Mouse (Mus musculus) embryo, embryonic 10 days (tissue): ENCODE results near the gene Prr13.

Experiments used
- DNase-seq: peaks from one replicate; pipeline ENCODE4 v3.0.0-alpha.2; 2015; ENCODE audit warnings: low spot score

Prr13 gene

GRCm38 (mm10) chr15:102458904-102459317 is at the start of gene Prr13:
Prr13 (plus strand) TSS chr15:102459028.
- DNase-seq, result peak; percentile 97

DNA sequence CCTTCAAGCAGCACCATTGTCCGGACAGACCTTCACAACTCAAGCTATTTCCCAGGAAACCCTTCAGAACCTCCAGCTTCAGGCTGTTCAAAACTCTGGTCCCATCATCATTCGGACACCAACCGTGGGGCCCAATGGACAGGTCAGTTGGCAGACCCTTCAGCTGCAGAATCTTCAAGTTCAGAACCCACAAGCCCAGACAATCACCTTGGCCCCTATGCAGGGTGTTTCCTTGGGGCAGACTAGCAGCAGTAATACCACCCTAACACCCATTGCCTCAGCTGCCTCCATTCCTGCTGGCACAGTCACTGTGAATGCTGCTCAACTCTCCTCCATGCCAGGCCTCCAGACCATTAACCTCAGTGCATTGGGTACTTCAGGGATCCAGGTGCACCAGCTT is 49.5 kb upstream of the Prr13 start:
- DNase-seq, result no peak

- DNase-seq, result no peak
Observed at GRCm38 (mm10) chr15:102411077-102411476, 47.8 kb upstream of the Prr13 start.

DNA sequence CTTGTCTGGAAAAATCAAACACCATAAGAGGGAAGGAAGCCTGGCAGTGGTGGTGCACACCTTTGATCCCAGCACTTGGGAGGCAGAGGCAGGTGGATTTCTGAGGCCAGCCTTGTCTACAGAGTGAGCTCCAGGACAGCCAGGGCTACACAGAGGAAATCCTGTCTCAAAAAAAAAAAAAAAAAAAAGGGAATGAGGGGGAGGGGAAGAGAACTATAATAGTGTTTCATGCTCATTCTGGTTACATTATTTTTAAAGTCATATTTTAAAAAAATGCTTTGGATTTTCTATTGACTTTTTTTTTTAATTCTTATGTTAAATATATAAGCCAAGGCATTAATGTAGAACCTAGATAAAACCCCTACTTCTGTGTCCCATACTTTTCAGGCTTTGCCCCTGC is 45.1 kb upstream of the Prr13 start:
- DNase-seq, result no peak

- no peak for DNase-seq
Observed at GRCm38 (mm10) chr15:102417524-102417923, 41.3 kb upstream of the Prr13 start.

- no peak for DNase-seq
Observed at GRCm38 (mm10) chr15:102420986-102421385, 37.8 kb upstream of the Prr13 start.

GRCm38 (mm10) chr15:102421437-102421836 is 37.4 kb upstream of the Prr13 start:
- peak; percentile 85 for DNase-seq

DNA sequence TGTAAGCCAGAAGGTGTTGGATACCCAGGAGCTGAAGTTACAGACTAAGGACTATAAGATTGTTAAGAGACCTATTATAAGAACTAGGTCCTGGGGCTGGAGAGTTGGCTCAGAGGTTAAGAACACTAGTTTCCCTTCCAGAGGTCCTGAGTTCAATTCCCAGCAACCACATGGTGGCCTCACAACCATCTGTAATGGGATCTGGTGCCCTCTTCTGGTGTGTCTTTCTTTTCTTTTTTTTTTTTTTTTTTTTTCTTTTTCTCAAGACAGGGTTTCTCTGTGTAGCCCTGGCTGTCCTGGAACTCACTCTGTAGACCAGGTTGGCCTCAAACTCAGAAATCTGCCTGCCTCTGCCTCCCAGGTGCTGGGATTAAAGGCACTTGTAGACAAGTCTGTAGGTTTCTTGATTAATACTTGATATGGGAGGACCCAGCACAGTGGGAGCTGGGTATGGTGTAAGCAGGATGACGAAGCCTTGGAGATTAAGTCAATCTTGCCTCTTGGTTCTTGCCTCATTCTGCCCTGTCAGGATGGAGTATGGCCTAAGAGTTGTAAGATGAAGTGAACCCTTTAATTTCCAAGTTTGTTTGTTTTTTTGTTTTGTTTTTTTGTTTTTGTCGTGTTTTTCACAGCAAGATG is 35.1 kb upstream of the Prr13 start:
- DNase-seq, result no peak

- no peak for DNase-seq
Observed at GRCm38 (mm10) chr15:102424657-102425056, 34.2 kb upstream of the Prr13 start.

- DNase-seq, result no peak
Observed at GRCm38 (mm10) chr15:102426963-102427362, 31.9 kb upstream of the Prr13 start.

- no peak for DNase-seq
Observed at GRCm38 (mm10) chr15:102432046-102432445, 26.8 kb upstream of the Prr13 start.

DNA sequence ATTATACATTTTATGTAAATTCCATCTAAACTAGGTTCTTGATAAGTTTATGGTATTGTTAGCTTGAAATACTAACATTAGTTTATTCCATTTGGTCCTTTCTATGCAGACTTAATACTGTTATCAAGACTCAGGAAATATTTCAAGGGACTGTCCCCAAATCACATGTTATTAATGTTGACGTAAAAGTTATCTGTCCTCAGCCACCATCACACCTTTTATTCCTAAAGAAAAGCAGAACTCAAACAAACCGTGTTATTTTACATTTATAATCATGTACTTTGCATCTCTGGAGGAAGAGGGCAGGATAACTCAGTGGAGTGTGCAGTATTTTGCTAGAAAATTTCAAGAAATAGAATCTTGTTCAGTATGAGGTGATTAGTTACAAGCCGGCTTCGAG is 25.7 kb upstream of the Prr13 start:
- no peak for DNase-seq

DNA sequence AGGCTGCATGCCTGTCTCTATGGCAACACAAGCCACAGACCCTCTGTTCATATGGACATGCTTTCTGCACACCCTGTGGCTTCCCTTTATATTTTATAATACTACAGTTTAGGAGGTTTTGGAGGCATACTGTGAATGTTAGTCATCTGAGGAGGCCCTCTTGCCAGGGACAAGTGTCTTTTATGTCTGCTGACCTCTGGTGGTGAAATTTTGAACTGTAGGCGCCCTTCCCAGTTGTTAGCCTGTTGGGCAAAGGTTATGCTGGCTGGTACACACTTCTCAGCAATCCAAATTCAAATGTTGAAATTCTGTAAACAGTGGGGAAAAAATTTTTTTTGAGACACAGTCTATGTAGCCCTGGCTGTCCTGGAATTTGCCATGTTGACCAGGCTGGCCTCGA is 16.3 kb upstream of the Prr13 start:
- DNase-seq, result peak; percentile 75

DNA sequence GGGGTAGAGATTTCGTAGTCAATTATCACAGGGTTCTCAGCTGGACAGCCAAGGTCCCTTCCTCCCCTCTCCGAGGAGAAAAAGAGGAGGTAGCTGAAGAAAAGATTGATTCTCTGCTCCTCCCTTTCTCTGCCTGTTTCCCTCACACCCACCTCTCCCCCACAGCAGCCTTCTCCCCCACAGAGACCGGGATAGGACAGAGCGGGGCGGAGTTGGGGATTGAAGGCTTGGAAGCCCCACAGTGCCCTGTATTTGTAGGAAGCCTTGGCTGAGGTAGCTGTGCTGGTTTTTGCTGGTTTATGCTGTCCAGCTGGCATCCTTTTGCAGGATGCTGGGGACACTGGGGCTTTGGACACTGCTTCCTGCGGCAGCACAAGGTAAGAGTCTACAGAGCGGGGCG is 13.7 kb upstream of the Prr13 start, which contains the start of gene Amhr2:
Gene Amhr2, plus strand, starts transcription at position 222 of the 400 bp plus-strand sequence.
- DNase-seq, result no peak

GRCm38 (mm10) chr15:102446448-102446847 is 12.4 kb upstream of the Prr13 start:
- DNase-seq, result no peak

GRCm38 (mm10) chr15:102449366-102449765 is 9.5 kb upstream of the Prr13 start:
- DNase-seq, result no peak

GRCm38 (mm10) chr15:102450928-102451327 is 7.9 kb upstream of the Prr13 start:
- no peak for DNase-seq

- no peak for DNase-seq
Observed at GRCm38 (mm10) chr15:102451666-102452430, 7.0 kb upstream of the Prr13 start.

DNA sequence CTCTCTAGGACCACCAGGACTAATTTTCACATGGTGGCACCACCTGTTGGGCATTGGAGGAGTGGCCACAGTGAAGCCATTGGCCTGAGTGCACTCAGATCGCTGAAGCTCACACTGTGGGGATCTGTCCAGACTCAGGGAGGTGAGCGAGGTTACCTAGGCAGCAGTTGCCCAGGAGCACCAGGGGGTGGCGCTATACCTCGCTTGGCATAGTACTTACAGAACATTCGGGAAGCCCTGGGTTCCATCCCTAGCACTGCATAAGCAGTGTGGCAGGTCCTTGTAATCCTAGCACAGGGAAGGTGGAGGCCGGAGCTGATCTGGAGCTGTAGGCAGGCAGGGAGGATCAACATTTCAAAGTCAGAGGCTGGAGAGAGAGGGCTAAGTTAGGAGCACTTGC is 2.8 kb upstream of the Prr13 start:
- DNase-seq, result peak; percentile 49

GRCm38 (mm10) chr15:102458050-102458736 is 635 bp upstream of the Prr13 start:
- DNase-seq, result no peak

DNA sequence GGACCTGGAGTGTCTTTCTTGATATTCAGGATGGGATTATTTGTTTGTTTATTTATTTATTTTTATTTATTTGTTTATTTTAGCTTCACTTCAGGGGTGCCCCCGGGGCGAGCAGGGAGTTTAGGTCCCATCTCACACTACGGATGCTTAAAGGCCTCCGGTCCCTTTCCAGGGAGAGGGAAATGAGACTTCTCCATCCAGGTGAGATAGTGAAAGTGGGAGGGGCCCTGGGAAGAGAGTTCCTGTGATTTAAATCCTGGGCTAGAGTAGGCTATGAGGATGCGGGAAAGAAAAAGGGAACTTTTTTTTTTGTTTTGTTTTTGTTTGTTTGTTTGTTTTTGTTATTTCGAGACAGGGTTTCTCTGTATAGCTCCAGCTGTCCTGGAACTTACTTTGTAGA is 553 bp downstream of the Prr13 start:
- no peak for DNase-seq

GRCm38 (mm10) chr15:102459847-102460246 is 1.0 kb downstream of the Prr13 start:
- DNase-seq, result no peak

DNA sequence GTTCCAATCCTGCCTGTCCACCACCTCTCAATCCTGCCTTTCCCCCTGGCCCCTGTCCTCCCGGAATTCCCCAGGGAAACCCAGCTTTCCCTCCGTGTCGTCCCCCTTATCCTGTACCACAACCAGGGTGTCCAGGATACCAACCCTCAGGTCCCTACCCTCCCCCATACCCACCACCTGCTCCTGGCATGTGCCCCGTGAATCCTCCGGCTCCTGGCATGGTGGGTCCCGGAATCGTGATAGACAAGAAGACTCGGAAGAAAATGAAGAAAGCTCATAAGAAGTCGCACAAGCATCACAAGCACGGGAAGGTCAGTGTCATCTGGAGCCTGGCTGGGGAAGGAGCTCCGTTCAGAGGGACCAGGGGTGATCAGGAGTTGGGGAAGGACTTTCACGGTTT is 1.6 kb downstream of the Prr13 start:
- no peak for DNase-seq
